ENCODE assay signal across 8 mouse cellular contexts in the genomic region with DNA sequence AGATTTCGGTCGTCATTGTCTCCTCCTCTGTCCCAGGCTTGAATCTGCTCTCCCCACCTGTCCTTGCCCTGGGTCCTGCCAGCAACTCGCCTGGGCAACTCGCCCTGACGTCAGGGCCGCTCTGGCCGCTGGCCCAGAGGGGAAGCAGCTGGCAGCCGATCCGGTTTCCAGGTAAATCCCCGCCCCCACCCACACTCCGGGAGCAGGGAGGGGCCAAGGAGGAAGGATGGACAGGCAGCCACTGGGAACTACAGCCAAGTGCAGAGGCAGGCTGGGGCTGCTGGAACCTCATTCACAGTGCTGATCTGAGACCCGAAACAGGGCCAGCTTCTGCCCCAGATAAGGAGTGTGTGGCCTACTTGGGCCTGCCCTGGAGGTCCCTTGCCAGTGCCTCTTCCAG. TPM values are rescaled to one million over a fixed set of nuclear protein-coding genes. Genes with fewer than 3 reads are reported as not detected.
DNase-seq lines count a peak whose midpoint lies in the region; ATAC-seq and TF ChIP-seq lines count a peak whose summit lies in the region.

No protein-coding gene starts in this region.

- TF ChIP-seq CTCF in layer of hippocampus, adult 2 months (conservative IDR thresholded peaks at IDR 0.05): no peak

- H3K36me3 ChIP-seq in liver, embryonic 12.5 days: no peaks in the 10 kb centered on the region
- H3K36me3 ChIP-seq in neural tube, embryonic 15.5 days: no peaks in the 10 kb centered on the region

- H3K4me2 ChIP-seq in liver, embryonic 12.5 days: peak overlapping the region; percentile 34; the same call in 1 of the 2 replicates
- H3K4me2 ChIP-seq in neural tube, embryonic 15.5 days: no peak overlapping the region

- no peak overlapping the region for H3K27ac ChIP-seq in liver, embryonic 12.5 days
- no peak overlapping the region for H3K27ac ChIP-seq in neural tube, embryonic 15.5 days (replicated peaks)
- no peak overlapping the region for H3K27ac ChIP-seq in layer of hippocampus, adult 2 months

- no peak overlapping the region for H3K4me3 ChIP-seq in liver, embryonic 12.5 days
- H3K4me3 ChIP-seq in neural tube, embryonic 15.5 days (replicated peaks): no peak overlapping the region
- no peak overlapping the region for H3K4me3 ChIP-seq in layer of hippocampus, adult 2 months

- 8% methylated on average over 12 of the region's 12 CpGs for WGBS in liver, embryonic 12.5 days (ENCODE audit: insufficient replicate concordance)
- 13% methylated on average over 12 of the region's 12 CpGs for WGBS in neural tube, embryonic 15.5 days

- H3K27me3 ChIP-seq in liver, embryonic 12.5 days (replicated peaks): peaks cover 68% of the 10 kb centered on the region
- 0 out of 2 replicates have a peak, but pooled peaks cover 3% of the 10 kb centered on the region for H3K27me3 ChIP-seq in neural tube, embryonic 15.5 days (replicated peaks)

- peaks cover 5% of the 10 kb centered on the region; the same call in 1 of the 2 replicates for H3K9me3 ChIP-seq in liver, embryonic 12.5 days (replicated peaks)
- H3K9me3 ChIP-seq in neural tube, embryonic 15.5 days (replicated peaks): no peaks in the 10 kb centered on the region

- no peak overlapping the region for H3K9ac ChIP-seq in liver, embryonic 12.5 days
- H3K9ac ChIP-seq in neural tube, embryonic 15.5 days (replicated peaks): no peak overlapping the region

- ATAC-seq in hematopoietic stem cell, adult 5-6 weeks (replicated peaks in 1 of 2; ENCODE audit: insufficient read depth in 1 of 2, low FRiP score in 2 of 2, low TSS enrichment in 1 of 2, low read depth in 1 of 2, poor library complexity in 2 of 2, severe bottlenecking in 2 of 2): peak; percentile 7 to 8; a peak in 1 of 4 replicates
- no peak for ATAC-seq in liver, embryonic 12.5 days
- ATAC-seq in neural tube, embryonic 15.5 days (ENCODE audit: low FRiP score): no peak

- peak; percentile 84 for DNase-seq in adrenal gland, adult 2 months
- no peak for DNase-seq in adrenal gland, postnatal 4 days (ENCODE audit: low spot score in 2 of 2)
- peak; percentile 53 for DNase-seq in cerebellum, adult 8-10 months
- peak; percentile 66 to 68 for DNase-seq in urinary bladder, adult 18-20 months (ENCODE audit: low spot score in 2 of 2)
- no peak for DNase-seq in layer of hippocampus, adult 2 months (ENCODE audit: low spot score in 2 of 2)

- H3K4me1 ChIP-seq in liver, embryonic 12.5 days: peaks cover 46% of the 10 kb centered on the region
- H3K4me1 ChIP-seq in neural tube, embryonic 15.5 days: peaks cover 32% of the 10 kb centered on the region

RNA-seq across cellular contexts. Expression of gene Fam222a, which starts 2.5 kb away (rescaled TPM):
- 10 to 100 TPM; 32.9 to 84.3 TPM for total RNA-seq in adrenal gland, adult 2 months (2021)
- polyA plus RNA-seq in adrenal gland, adult 2 months (2012; rRNA removed): 68.3 and 72.0 TPM in 2 replicates
- 10 to 100 TPM; 33.7 to 33.9 TPM for total RNA-seq in adrenal gland, postnatal 4 days (2021)
- total RNA-seq in hematopoietic stem cell, adult 5-6 weeks (2017): 0.20 TPM in 1 of 2 replicates, not detected in the other
- 1.3 and 1.4 TPM in 2 replicates for polyA plus RNA-seq in liver, embryonic 12.5 days (2016; fragmentation: Nextera tagmentation; extraction: Ambion mirVana)
- 4.7 and 5.3 TPM in 2 replicates for polyA plus RNA-seq in neural tube, embryonic 15.5 days (2015; fragmentation: Nextera tagmentation; extraction: Ambion mirVana)
- total RNA-seq in layer of hippocampus, adult 2 months (2021): 1 to 10 TPM; 3.5 to 4.1 TPM

Comparison
In these comparisons a context has a peak if more than half of its experiments do, and no peak if none do; other contexts are left out.
1. DNase-seq: peak in adrenal gland, adult 2 months (single experiment), cerebellum, adult 8-10 months (single experiment) and urinary bladder, adult 18-20 months (2 of 2); none in adrenal gland, postnatal 4 days (0 of 2) and layer of hippocampus, adult 2 months (0 of 2).
2. ATAC-seq: peak in hematopoietic stem cell, adult 5-6 weeks (2 of 2); none in liver, embryonic 12.5 days (single experiment) and neural tube, embryonic 15.5 days (single experiment).
3. RNA of gene Fam222a, which starts 2.5 kb away (total RNA-seq): 32.9 to 84.3 TPM in adrenal gland, adult 2 months and 33.7 to 33.9 TPM in adrenal gland, postnatal 4 days; 3.5 to 4.1 TPM in layer of hippocampus, adult 2 months and 0.20 TPM in hematopoietic stem cell, adult 5-6 weeks; every median in the first group is over 4 times any median in the second.